Mouse (Mus musculus): ENCODE results near the gene Sos2. TPM values are rescaled to one million over a fixed set of nuclear protein-coding genes. Genes with fewer than 3 reads are reported as not detected.

Gene Sos2
- total RNA-seq, 2 experiments from 2014 or later = 39.8 to 40.4 TPM

Small RNA genes lying within 50 kb of the gene (microRNA-seq; reads per million reads assigned to microRNA genes)
- gene Gm23018 = 0 reads per million in 2 experiments

Other genes starting within 250 kb of the Sos2 start
- 1 to 10 TPM; 3.1 to 3.8 TPM for gene Vcpkmt, start 98.8 kb downstream of the Sos2 start, total RNA-seq (2021)
- gene L2hgdh, start 43.0 kb upstream of the Sos2 start, total RNA-seq (2021) = 10 to 100 TPM; 36.2 to 37.7 TPM
- gene Atp5s, start 43.1 kb upstream of the Sos2 start, total RNA-seq (2021) = 10 to 100 TPM; 16.4 to 19.6 TPM
- under 1 TPM; 0.54 to 0.94 TPM for gene Cdkl1, start 109.4 kb upstream of the Sos2 start, total RNA-seq (2021)
- gene Atl1, start 210.8 kb upstream of the Sos2 start, total RNA-seq (2021) = 1 to 10 TPM; 1.7 to 2.1 TPM
- 10 to 100 TPM; 18.2 to 20.5 TPM for gene Map4k5, start 211.3 kb upstream of the Sos2 start, total RNA-seq (2021)

All from gastrocnemius, postnatal 36 days (tissue).